Comparison of ENCODE assay signal across 8 mouse cellular contexts in the genomic region with DNA sequence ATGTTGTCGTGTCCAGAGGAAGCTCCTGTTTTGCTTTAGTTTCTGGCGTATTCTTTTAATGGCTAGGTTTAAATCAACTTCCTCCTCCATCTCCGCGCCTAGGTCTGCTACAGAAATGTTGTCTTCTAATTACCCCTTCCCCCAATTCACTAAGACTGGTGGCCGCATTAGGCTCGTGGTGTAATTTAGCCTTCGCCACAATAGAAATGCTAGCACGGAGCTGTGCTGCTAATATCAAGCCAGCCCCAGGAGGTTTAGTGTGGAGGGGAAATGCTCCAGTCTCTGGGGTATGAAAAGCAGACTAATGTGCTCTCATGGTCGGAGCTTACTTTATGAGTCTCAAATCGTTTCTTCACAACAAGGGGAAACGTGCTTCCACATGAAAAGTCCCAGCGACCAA. TPM values are rescaled to one million over a fixed set of nuclear protein-coding genes. Genes with fewer than 3 reads are reported as not detected.
A peak's percentile ranks its signal among the peaks of the same experiment; 100 is the strongest.
DNase-seq lines count a peak whose midpoint lies in the region; ATAC-seq and TF ChIP-seq lines count a peak whose summit lies in the region.

No protein-coding gene starts in this region.

- WGBS in cerebellum, adult 2 months = 6% methylated on average over 12 of the region's 12 CpGs
- WGBS in spleen, adult 2 months = 5% methylated on average over 12 of the region's 12 CpGs
- WGBS in liver, embryonic 13.5 days (ENCODE audit: insufficient replicate concordance) = 10% methylated on average over 12 of the region's 12 CpGs

- H3K4me3 ChIP-seq in cerebellum, adult 2 months (replicated peaks; ENCODE audit: insufficient read depth, low read depth, low read length) = peak overlapping the region; percentile 85
- peak overlapping the region; percentile 69 for H3K4me3 ChIP-seq in spleen, adult 2 months (ENCODE audit: extremely low read depth, insufficient read depth, insufficient read length)
- H3K4me3 ChIP-seq in liver, embryonic 13.5 days (replicated peaks) = peak overlapping the region; percentile 75

- peak overlapping the region; percentile 79 for H3K9ac ChIP-seq in liver, embryonic 13.5 days

- ATAC-seq in liver, embryonic 13.5 days (ENCODE audit: low read depth) = no peak

- peak overlapping the region; percentile 87 for H3K27ac ChIP-seq in cerebellum, adult 2 months (ENCODE audit: insufficient read depth, low read length)
- H3K27ac ChIP-seq in spleen, adult 2 months (ENCODE audit: insufficient read depth, low read length) = no peak overlapping the region
- H3K27ac ChIP-seq in liver, embryonic 13.5 days = peak overlapping the region; percentile 58; the same call in 1 of the 2 replicates

- no peak for TF ChIP-seq CTCF in cerebellum, adult 2 months (IDR thresholded peaks at IDR 0.05; ENCODE audit: borderline replicate concordance, insufficient read depth, low read depth, low read length)
- no peak for TF ChIP-seq CTCF in spleen, adult 2 months (IDR thresholded peaks at IDR 0.05; ENCODE audit: extremely low read depth, insufficient read depth, insufficient read length, insufficient replicate concordance)

- no peak for TF ChIP-seq POLR2A in cerebellum, adult 2 months (IDR thresholded peaks at IDR 0.05; ENCODE audit: borderline replicate concordance, insufficient read depth, low read length)
- TF ChIP-seq POLR2A in spleen, adult 2 months (IDR thresholded peaks at IDR 0.05; ENCODE audit: low read depth, low read length) = no peak

- H3K4me2 ChIP-seq in liver, embryonic 13.5 days = peak overlapping the region; percentile 97

- peaks cover 19% of the 10 kb centered on the region for H3K4me1 ChIP-seq in cerebellum, adult 2 months (ENCODE audit: control insufficient read depth, insufficient read depth, low read length)
- H3K4me1 ChIP-seq in spleen, adult 2 months (ENCODE audit: control insufficient read depth, insufficient read depth, insufficient read length) = peaks cover 3% of the 10 kb centered on the region; the same call in 1 of the 2 replicates
- H3K4me1 ChIP-seq in liver, embryonic 13.5 days (replicated peaks) = peaks cover 36% of the 10 kb centered on the region

- no peaks in the 10 kb centered on the region for H3K27me3 ChIP-seq in cerebellum, adult 2 months (ENCODE audit: control insufficient read depth, insufficient read depth, low read length)
- H3K27me3 ChIP-seq in spleen, adult 2 months (ENCODE audit: control insufficient read depth, insufficient read depth, low read length) = no peaks in the 10 kb centered on the region
- peaks cover 5% of the 10 kb centered on the region for H3K27me3 ChIP-seq in liver, embryonic 13.5 days

- DNase-seq in cerebellum, adult 2 months = peak in 1 of 2 experiments; percentile 16
- no peak for DNase-seq in cerebellum, adult 9-10 months
- no peak for DNase-seq in spleen, adult 2 months (ENCODE audit: low read depth in 1 of 2, low spot score in 2 of 2)
- no peak for DNase-seq in spleen, postnatal 10 days (ENCODE audit: low spot score in 2 of 2)
- no peak for DNase-seq in liver, embryonic 13.5 days
- peak; percentile 13 for DNase-seq in telencephalon, adult 2 months (ENCODE audit: low read depth, low spot score)
- DNase-seq in urinary bladder, postnatal 25 days (ENCODE audit: low spot score) = no peak
- no peak for DNase-seq in adrenal gland, adult 2 months

- no peaks in the 10 kb centered on the region for H3K36me3 ChIP-seq in spleen, adult 2 months (ENCODE audit: control insufficient read depth, insufficient read depth, low read length)
- H3K36me3 ChIP-seq in liver, embryonic 13.5 days = no peaks in the 10 kb centered on the region

- H3K9me3 ChIP-seq in liver, embryonic 13.5 days (replicated peaks) = no peaks in the 10 kb centered on the region

RNA-seq across cellular contexts. Expression of gene Phc2, which starts 0.9 kb away (rescaled TPM):
- 133 and 144 TPM in 2 replicates for polyA plus RNA-seq in cerebellum, adult 2 months (2012; rRNA removed)
- polyA plus RNA-seq in spleen, adult 2 months (2012; rRNA removed) = 76.7 and 101 TPM in 2 replicates
- polyA plus RNA-seq in liver, embryonic 13.5 days (2015; fragmentation: Nextera tagmentation; extraction: Ambion mirVana) = 9.9 and 12.9 TPM in 2 replicates
- total RNA-seq in adrenal gland, adult 2 months (2021) = 10 to 100 TPM; 72.6 to 91.6 TPM
- polyA plus RNA-seq in adrenal gland, adult 2 months (2012; rRNA removed) = 84.0 and 89.4 TPM in 2 replicates

RNA-seq across cellular contexts. Expression of gene Tlr12, which starts 37.0 kb away (rescaled TPM):
- polyA plus RNA-seq in cerebellum, adult 2 months (2012; rRNA removed) = 0.49 and 0.52 TPM in 2 replicates
- polyA plus RNA-seq in spleen, adult 2 months (2012; rRNA removed) = 10.7 and 10.9 TPM in 2 replicates
- 0.92 and 1.2 TPM in 2 replicates for polyA plus RNA-seq in liver, embryonic 13.5 days (2015; fragmentation: Nextera tagmentation; extraction: Ambion mirVana)
- total RNA-seq in adrenal gland, adult 2 months (2021) = 1 to 10 TPM in 1 of 2 experiments, under 1 TPM in 1; 0.46 to 1.0 TPM
- 0.97 and 1.5 TPM in 2 replicates for polyA plus RNA-seq in adrenal gland, adult 2 months (2012; rRNA removed)

RNA-seq across cellular contexts. Expression of gene Zscan20, which starts 45.5 kb away (rescaled TPM):
- 4.9 and 5.2 TPM in 2 replicates for polyA plus RNA-seq in cerebellum, adult 2 months (2012; rRNA removed)
- polyA plus RNA-seq in spleen, adult 2 months (2012; rRNA removed) = 4.6 and 5.0 TPM in 2 replicates
- polyA plus RNA-seq in liver, embryonic 13.5 days (2015; fragmentation: Nextera tagmentation; extraction: Ambion mirVana) = 0.91 and 1.00 TPM in 2 replicates
- 1 to 10 TPM; 3.9 to 5.1 TPM for total RNA-seq in adrenal gland, adult 2 months (2021)
- polyA plus RNA-seq in adrenal gland, adult 2 months (2012; rRNA removed) = 1.4 and 1.6 TPM in 2 replicates
